Mouse (Mus musculus): ENCODE data around the gene LTO1. TPM values are rescaled to one million over a fixed set of nuclear protein-coding genes. Genes with fewer than 3 reads are reported as not detected.
A peak's percentile ranks its signal among the peaks of the same experiment; 100 is the strongest.

The LTO1 gene
- total RNA-seq, 2 experiments from 2014 or later: 10.3 to 27.4 TPM

- ATAC-seq (replicated peaks; ENCODE audit: poor library complexity): peak; percentile 82
Observed at GRCm38 (mm10) chr7:144907793-144908192, 7.1 kb upstream of the LTO1 start.

- ATAC-seq (replicated peaks; ENCODE audit: poor library complexity): no peak
Observed at GRCm38 (mm10) chr7:144908705-144909104, 6.2 kb upstream of the LTO1 start.

GRCm38 (mm10) chr7:144911121-144911520, 3.8 kb upstream of the LTO1 start:
- no peak for ATAC-seq (replicated peaks; ENCODE audit: poor library complexity)

GRCm38 (mm10) chr7:144912897-144913296, 2.0 kb upstream of the LTO1 start:
- no peak for ATAC-seq (replicated peaks; ENCODE audit: poor library complexity)

- ATAC-seq (replicated peaks; ENCODE audit: poor library complexity): peak; percentile 86
Observed at GRCm38 (mm10) chr7:144914296-144914947, 478 bp upstream of the LTO1 start.

- 0 out of 2 replicates have a peak, but pooled peaks have one; percentile 20 for ATAC-seq (replicated peaks; ENCODE audit: poor library complexity)
Observed at GRCm38 (mm10) chr7:144918823-144919222, 3.9 kb downstream of the LTO1 start.

GRCm38 (mm10) chr7:144927591-144927990, 12.7 kb downstream of the LTO1 start:
- peak; percentile 68 for ATAC-seq (replicated peaks; ENCODE audit: poor library complexity)

- peak; percentile 58 for ATAC-seq (replicated peaks; ENCODE audit: poor library complexity)
Observed at GRCm38 (mm10) chr7:144928009-144928888, 13.3 kb downstream of the LTO1 start.

- ATAC-seq (replicated peaks; ENCODE audit: poor library complexity): no peak
Observed at GRCm38 (mm10) chr7:144928889-144929210, 13.9 kb downstream of the LTO1 start.

- no peak for ATAC-seq (replicated peaks; ENCODE audit: poor library complexity)
Observed at GRCm38 (mm10) chr7:144929506-144929905, 14.6 kb downstream of the LTO1 start.

GRCm38 (mm10) chr7:144929931-144930330, 15.0 kb downstream of the LTO1 start:
- no peak for ATAC-seq (replicated peaks; ENCODE audit: poor library complexity)

- ATAC-seq (replicated peaks; ENCODE audit: poor library complexity): no peak; the same call in 1 of the 2 replicates
Observed at GRCm38 (mm10) chr7:144931778-144932177, 16.9 kb downstream of the LTO1 start.

- ATAC-seq (replicated peaks; ENCODE audit: poor library complexity): peak; percentile 29
Observed at GRCm38 (mm10) chr7:144932389-144932937, 17.6 kb downstream of the LTO1 start.

- no peak for ATAC-seq (replicated peaks; ENCODE audit: poor library complexity)
Observed at GRCm38 (mm10) chr7:144933336-144933735, 18.4 kb downstream of the LTO1 start.

GRCm38 (mm10) chr7:144933796-144934195, 18.9 kb downstream of the LTO1 start:
- ATAC-seq (replicated peaks; ENCODE audit: poor library complexity): no peak

- no peak for ATAC-seq (replicated peaks; ENCODE audit: poor library complexity)
Observed at GRCm38 (mm10) chr7:144934901-144935300, 20.0 kb downstream of the LTO1 start.

- 0 out of 2 replicates have a peak, but pooled peaks have one; percentile 14 for ATAC-seq (replicated peaks; ENCODE audit: poor library complexity)
Observed at GRCm38 (mm10) chr7:144935563-144935962, 20.7 kb downstream of the LTO1 start.

- ATAC-seq (replicated peaks; ENCODE audit: poor library complexity): no peak
Observed at GRCm38 (mm10) chr7:144936311-144936880, 21.5 kb downstream of the LTO1 start.

- peak; percentile 74 for ATAC-seq (replicated peaks; ENCODE audit: poor library complexity)
Observed at GRCm38 (mm10) chr7:144937490-144937889, 22.6 kb downstream of the LTO1 start.

GRCm38 (mm10) chr7:144937899-144938517, 23.1 kb downstream of the LTO1 start:
- ATAC-seq (replicated peaks; ENCODE audit: poor library complexity): no peak; the same call in 1 of the 2 replicates
